In genomic region chr4:121015268-121015659, GRCm38 (mm10) we compare ENCODE assay signal across 12 mouse cellular contexts. TPM values are rescaled to one million over a fixed set of nuclear protein-coding genes. Genes with fewer than 3 reads are reported as not detected.
DNase-seq lines count a peak whose midpoint lies in the region; ATAC-seq and TF ChIP-seq lines count a peak whose summit lies in the region.
"Had no signal": no experiment of that assay in that cellular context is flagged by ENCODE, and none has a peak within 500 bp of the region (broad histone marks: within the 10 kb centered on the region; RNA-seq: fewer than 3 reads in every experiment).

No protein-coding gene starts in this region.

- no peak for DNase-seq in layer of hippocampus, adult 2 months (ENCODE audit: low spot score in 2 of 2)
- DNase-seq in layer of hippocampus, adult 9-10 months (ENCODE audit: low spot score) = no peak
- DNase-seq in embryo, embryonic 10.5 days (ENCODE audit: low spot score) = no peak
- DNase-seq in gastrocnemius, postnatal 10 days = no peak
- DNase-seq in cerebellum, postnatal 36 days = no peak
- DNase-seq: lung, postnatal 36 days; right cerebral cortex, postnatal 14 days had no signal

- no peak for ATAC-seq in embryonic facial prominence, embryonic 12.5 days (ENCODE audit: insufficient number of reproducible peaks, insufficient read depth, low FRiP score, low TSS enrichment)
- no peak for ATAC-seq in hindbrain, embryonic 15.5 days (ENCODE audit: low FRiP score, low read depth)
- ATAC-seq in midbrain, embryonic 15.5 days (replicated peaks) = no peak

- no peaks in the 10 kb centered on the region for H3K36me3 ChIP-seq in embryonic facial prominence, embryonic 12.5 days
- no peaks in the 10 kb centered on the region for H3K36me3 ChIP-seq in hindbrain, embryonic 15.5 days
- H3K36me3 ChIP-seq in midbrain, embryonic 15.5 days (replicated peaks) = no peaks in the 10 kb centered on the region

- H3K4me3 ChIP-seq in layer of hippocampus, adult 2 months = peak overlapping the region; percentile 88
- H3K4me3 ChIP-seq in embryonic facial prominence, embryonic 12.5 days = no peak overlapping the region
- H3K4me3 ChIP-seq in hindbrain, embryonic 15.5 days = peak overlapping the region; percentile 76
- H3K4me3 ChIP-seq in midbrain, embryonic 15.5 days = peak overlapping the region; percentile 98

- no peak overlapping the region for H3K9ac ChIP-seq in embryonic facial prominence, embryonic 12.5 days
- H3K9ac ChIP-seq in hindbrain, embryonic 15.5 days = no peak overlapping the region
- H3K9ac ChIP-seq in midbrain, embryonic 15.5 days = no peak overlapping the region

- WGBS in embryonic facial prominence, embryonic 12.5 days = 81% methylated on average over 7 of the region's 7 CpGs
- 86% methylated on average over 7 of the region's 7 CpGs for WGBS in hindbrain, embryonic 15.5 days
- 82% methylated on average over 7 of the region's 7 CpGs for WGBS in midbrain, embryonic 15.5 days

- no peak for TF ChIP-seq CTCF in layer of hippocampus, adult 2 months (conservative IDR thresholded peaks at IDR 0.05)

- no peaks in the 10 kb centered on the region for H3K9me3 ChIP-seq in embryonic facial prominence, embryonic 12.5 days
- H3K9me3 ChIP-seq in hindbrain, embryonic 15.5 days = no peaks in the 10 kb centered on the region
- H3K9me3 ChIP-seq in midbrain, embryonic 15.5 days = no peaks in the 10 kb centered on the region

- H3K4me2 ChIP-seq in embryonic facial prominence, embryonic 12.5 days (replicated peaks) = peak overlapping the region; percentile 97; the same call in 1 of the 2 replicates
- peak overlapping the region; percentile 68 for H3K4me2 ChIP-seq in hindbrain, embryonic 15.5 days
- H3K4me2 ChIP-seq in midbrain, embryonic 15.5 days = peak overlapping the region; percentile 81

- H3K27me3 ChIP-seq in embryonic facial prominence, embryonic 12.5 days = no peaks in the 10 kb centered on the region
- no peaks in the 10 kb centered on the region for H3K27me3 ChIP-seq in hindbrain, embryonic 15.5 days
- no peaks in the 10 kb centered on the region for H3K27me3 ChIP-seq in midbrain, embryonic 15.5 days (replicated peaks)

- peaks cover 12% of the 10 kb centered on the region for H3K4me1 ChIP-seq in embryonic facial prominence, embryonic 12.5 days
- H3K4me1 ChIP-seq in hindbrain, embryonic 15.5 days (replicated peaks) = peaks cover 29% of the 10 kb centered on the region
- peaks cover 26% of the 10 kb centered on the region for H3K4me1 ChIP-seq in midbrain, embryonic 15.5 days

- peak overlapping the region; percentile 97 for H3K27ac ChIP-seq in layer of hippocampus, adult 2 months
- no peak overlapping the region for H3K27ac ChIP-seq in embryonic facial prominence, embryonic 12.5 days
- no peak overlapping the region for H3K27ac ChIP-seq in hindbrain, embryonic 15.5 days (replicated peaks)
- H3K27ac ChIP-seq in midbrain, embryonic 15.5 days = no peak overlapping the region

RNA-seq across cellular contexts. Expression of gene Smap2, which starts 1.8 kb away (rescaled TPM):
- total RNA-seq in layer of hippocampus, adult 2 months (2021) = 100 to 1,000 TPM; 152 to 166 TPM
- polyA plus RNA-seq in embryonic facial prominence, embryonic 12.5 days (2016; fragmentation: Nextera tagmentation; extraction: Ambion mirVana) = 19.3 and 22.6 TPM in 2 replicates
- polyA plus RNA-seq in hindbrain, embryonic 15.5 days (2015; fragmentation: Nextera tagmentation; extraction: Ambion mirVana) = 42.1 and 48.4 TPM in 2 replicates
- 45.1 and 46.6 TPM in 2 replicates for polyA plus RNA-seq in midbrain, embryonic 15.5 days (2015; fragmentation: Nextera tagmentation; extraction: Ambion mirVana)
- total RNA-seq in gastrocnemius, postnatal 10 days (2021) = 10 to 100 TPM; 17.6 to 20.4 TPM

RNA-seq across cellular contexts. Expression of gene Col9a2, which starts 23.9 kb away (rescaled TPM):
- total RNA-seq in layer of hippocampus, adult 2 months (2021) = 1 to 10 TPM; 2.8 to 5.0 TPM
- polyA plus RNA-seq in embryonic facial prominence, embryonic 12.5 days (2016; fragmentation: Nextera tagmentation; extraction: Ambion mirVana) = 61.6 and 62.4 TPM in 2 replicates
- polyA plus RNA-seq in hindbrain, embryonic 15.5 days (2015; fragmentation: Nextera tagmentation; extraction: Ambion mirVana) = 22.7 and 27.8 TPM in 2 replicates
- 18.2 and 19.4 TPM in 2 replicates for polyA plus RNA-seq in midbrain, embryonic 15.5 days (2015; fragmentation: Nextera tagmentation; extraction: Ambion mirVana)
- 1 to 10 TPM; 1.5 to 2.1 TPM for total RNA-seq in gastrocnemius, postnatal 10 days (2021)
- total RNA-seq: common myeloid progenitor, adult 5-6 weeks; hematopoietic stem cell, adult 5-6 weeks had no signal
